Mouse (Mus musculus) midbrain, embryonic 14.5 days (tissue): ENCODE measurements at regions not wholly inside any gene's neighbourhood (a gene's known extent, or its start where the extent isn't known, plus 50 kb on each side); places are given as distances from the start of the nearest gene placed in this dataset. TPM values are rescaled to one million over a fixed set of nuclear protein-coding genes. Genes with fewer than 3 reads are reported as not detected.
"Not testable (repeated sequence)": the region's sequence is repeated elsewhere in the genome, so short reads cannot be mapped to it uniquely, and the experiment has no call there.

Experiments
- ATAC-seq: fragments of 200-750 bp; cut with Nextera tagmentation; 2 replicates; pipeline ENCODE4 v1.8.0; 2017; ENCODE audit warnings: moderate number of reproducible peaks, moderate library complexity; ENCODE audit not compliant: low FRiP score, low TSS enrichment
- DNase-seq: peaks from one replicate; pipeline ENCODE4 v3.0.0-alpha.2; 2015
- H3K27ac ChIP-seq: fragments of 300-500 bp; sonication (generic); replicated peaks from 2 replicates; pipeline ENCODE4 v1.5.1; 2014; ENCODE audit warnings: mild to moderate bottlenecking, low read depth, low read length, moderate library complexity
- H3K27me3 ChIP-seq: fragments of 300-500 bp; sonication (generic); 2 replicates; pipeline ENCODE4 v1.6.1; 2014; ENCODE audit warnings: low read length, control low read depth, mixed read lengths; ENCODE audit not compliant: control insufficient read depth, insufficient read depth
- H3K36me3 ChIP-seq: fragments of 300-500 bp; sonication (generic); 2 replicates; pipeline ENCODE4 v1.6.1; 2014; ENCODE audit warnings: low read length, control low read depth; ENCODE audit not compliant: control insufficient read depth, insufficient read depth
- H3K4me1 ChIP-seq: fragments of 300-500 bp; sonication (generic); 2 replicates; pipeline ENCODE4 v1.6.1; 2014; ENCODE audit warnings: mild to moderate bottlenecking, antibody characterized with exemption, low read length, control low read depth; ENCODE audit not compliant: control insufficient read depth, insufficient read depth
- H3K4me2 ChIP-seq: fragments of 300-500 bp; sonication (generic); 2 replicates; pipeline ENCODE4 v1.6.1; 2014; ENCODE audit warnings: mild to moderate bottlenecking, low read length, moderate library complexity
- H3K4me3 ChIP-seq: fragments of 300-500 bp; sonication (generic); replicated peaks from 2 replicates; pipeline ENCODE4 v1.5.1; 2014; ENCODE audit warnings: low read depth, low read length
- H3K9ac ChIP-seq: fragments of 300-500 bp; sonication (generic); replicated peaks from 2 replicates; pipeline ENCODE4 v1.6.1; 2014; ENCODE audit warnings: mild to moderate bottlenecking, low read length, moderate library complexity
- H3K9me3 ChIP-seq: fragments of 300-500 bp; sonication (generic); 2 replicates; pipeline ENCODE4 v1.6.1; 2016; ENCODE audit warnings: low read length, control low read depth, mixed read lengths; ENCODE audit not compliant: control insufficient read depth
- WGBS: fragments of 180-500 bp; shearing (Covaris S2); extraction: QIAGEN DNeasy Blood & Tissue Kit; methylation state at CpG from one replicate; pipeline ENCODE4 v1.1.7; 2014; 5-methylcytosine and 5-hydroxymethylcytosine counted together
- microRNA-seq: library from miRNA; unstranded; fragments of <30 nt; microRNA quantifications from one replicate; pipeline ENCODE4, GENCODE M21; 2016

- H3K27me3 ChIP-seq, H3K4me2 ChIP-seq, H3K9me3 ChIP-seq, H3K36me3 ChIP-seq, DNase-seq, H3K9ac ChIP-seq, H3K27ac ChIP-seq, H3K4me3 ChIP-seq, ATAC-seq, H3K4me1 ChIP-seq: not testable (repeated sequence)
- WGBS = 67% methylated on average over 1 of the region's 5 CpGs
Measured at GRCm38 (mm10) chr12:23216521-23216920, 563.5 kb downstream of the Gm10330 start.

GRCm38 (mm10) chr12:23189546-23189945 is 590.5 kb downstream of the Gm10330 start:
- H3K27me3 ChIP-seq, H3K9me3 ChIP-seq, H3K4me1 ChIP-seq, H3K36me3 ChIP-seq, H3K27ac ChIP-seq, H3K9ac ChIP-seq: not testable (repeated sequence)
- H3K4me3 ChIP-seq = peak overlapping the region; percentile 33
- 3% methylated on average over 38 of the region's 42 CpGs for WGBS
- peak overlapping the region; percentile 30 for H3K4me2 ChIP-seq
- DNase-seq = peak; percentile 59
- peak; percentile 40; the same call in 1 of the 2 replicates for ATAC-seq

- H3K27ac ChIP-seq = not testable (repeated sequence)
Measured at GRCm38 (mm10) chr12:23189110-23189509, 591.0 kb downstream of the Gm10330 start.

More at GRCm38 (mm10) chr12:23189110-23189509, 591.0 kb downstream of the Gm10330 start:
- not testable (repeated sequence) for H3K9me3 ChIP-seq, H3K27me3 ChIP-seq, H3K4me1 ChIP-seq, H3K9ac ChIP-seq, ATAC-seq, H3K36me3 ChIP-seq
- H3K4me2 ChIP-seq = peak overlapping the region; percentile 30
- WGBS = 4% methylated on average over 43 of the region's 50 CpGs
- peak overlapping the region; percentile 33 for H3K4me3 ChIP-seq
- peak; percentile 0 for DNase-seq

Small RNAs in the stretch of these regions (microRNA-seq; reads per million reads assigned to microRNA genes)
- gene Gm26140 = not detected
